Mouse (Mus musculus) T-cell, adult 66 days (primary cell): ENCODE results near the gene Becn1. TPM values are rescaled to one million over a fixed set of nuclear protein-coding genes. Genes with fewer than 3 reads are reported as not detected.

Experiments
- total RNA-seq, 2 experiments: library from RNA; stranded (reverse); gene quantifications; 3 replicates in 1 of 2; 4 replicates in 1 of 2; pipeline ENCODE4 v1.2.4; 2023

Gene Becn1
- total RNA-seq: 100 to 1,000 TPM; 207 to 215 TPM

DNA sequence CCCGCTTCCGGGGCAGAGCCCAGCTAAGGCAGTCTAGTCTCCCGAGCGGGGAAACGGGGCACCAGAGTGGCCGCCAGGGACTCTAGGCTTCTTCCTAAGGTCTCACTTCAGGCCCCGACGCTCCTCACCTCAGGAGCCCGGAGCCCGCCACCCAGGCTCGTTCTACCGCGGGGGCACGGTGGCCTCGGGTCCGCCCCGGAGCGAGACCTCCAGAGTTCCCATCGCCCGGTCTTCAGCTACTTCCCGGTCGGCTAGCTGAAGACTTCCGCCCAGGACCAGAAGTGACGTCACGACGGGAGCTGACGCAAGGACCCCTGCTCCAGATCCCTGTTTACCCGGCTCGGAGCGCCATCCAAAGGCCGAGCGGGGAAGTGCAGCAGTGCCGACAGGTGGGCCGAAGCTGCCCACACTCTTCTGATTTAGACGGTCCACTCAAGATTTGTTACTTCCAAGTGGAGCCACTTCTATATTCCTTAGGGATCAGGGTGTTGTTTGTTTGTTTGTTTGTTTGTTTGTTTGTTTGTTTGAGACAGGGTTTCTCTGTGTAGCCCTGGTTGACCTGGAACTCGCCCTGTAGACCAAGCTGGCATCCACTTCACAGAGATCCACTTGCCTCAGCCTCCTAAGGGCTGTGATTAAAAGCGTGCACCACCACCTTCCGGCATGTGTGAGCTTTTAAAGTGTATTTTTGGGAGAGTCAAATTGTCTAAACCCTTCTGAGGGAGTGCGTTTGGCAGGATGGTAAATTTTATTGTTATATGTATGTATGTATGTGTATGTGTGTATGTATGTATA, at the start of gene Becn1:
Gene Becn1 (minus strand): TSS at position 283 of the 795 bp plus-strand sequence.

DNA sequence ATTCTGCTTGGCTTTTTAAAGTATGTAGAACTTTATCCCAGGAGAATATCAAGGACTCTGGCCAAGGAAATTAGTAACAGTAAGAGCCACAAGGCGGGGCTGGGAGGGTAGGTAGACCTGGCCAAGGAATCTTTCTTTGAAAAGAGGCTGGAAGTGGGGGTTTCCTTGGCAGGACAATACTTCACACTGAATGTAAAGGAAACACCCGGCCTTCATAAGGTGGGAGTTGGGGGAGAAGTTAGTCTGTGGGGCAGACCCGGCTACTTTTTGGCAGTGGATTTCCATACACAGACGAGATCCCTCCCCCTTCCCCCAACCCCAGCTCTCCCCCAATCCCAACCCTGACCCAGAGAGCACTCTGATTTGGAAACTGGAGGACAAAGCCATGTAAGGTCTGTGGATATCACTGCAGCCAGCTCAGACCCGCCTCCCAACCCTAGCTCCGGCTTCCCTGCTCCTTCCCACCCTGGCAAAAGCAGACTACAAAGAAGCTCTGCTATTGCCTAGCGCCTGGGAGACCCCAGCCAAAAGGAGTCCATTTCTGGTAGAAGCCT, 28.4 kb upstream of the Becn1 start, which contains the start of gene Aoc3:
Gene Aoc3 (plus strand): TSS at position 235 of the 554 bp plus-strand sequence.

DNA sequence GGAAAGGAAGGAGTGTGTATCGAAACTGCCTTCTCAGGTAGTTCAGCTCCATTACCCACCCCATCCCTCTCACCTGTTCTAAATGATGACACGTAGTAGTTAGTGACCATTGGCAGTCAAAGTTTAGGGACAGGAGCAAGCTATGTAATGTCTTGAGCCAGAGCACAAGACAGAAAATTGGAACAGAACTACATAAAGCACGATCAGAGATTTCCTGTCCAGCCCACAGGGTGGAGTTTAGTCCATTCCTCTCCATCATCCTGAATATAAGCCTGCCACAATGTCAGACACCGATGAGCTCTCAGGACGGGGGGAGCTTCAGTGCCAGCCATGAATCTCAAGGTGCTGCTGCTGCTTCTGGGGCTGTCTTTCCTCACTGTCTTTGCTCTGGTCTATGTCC, 22.7 kb upstream of the Becn1 start, which contains the start of gene Aoc2:
Gene Aoc2 (plus strand): TSS at position 301 of the 400 bp plus-strand sequence.

DNA sequence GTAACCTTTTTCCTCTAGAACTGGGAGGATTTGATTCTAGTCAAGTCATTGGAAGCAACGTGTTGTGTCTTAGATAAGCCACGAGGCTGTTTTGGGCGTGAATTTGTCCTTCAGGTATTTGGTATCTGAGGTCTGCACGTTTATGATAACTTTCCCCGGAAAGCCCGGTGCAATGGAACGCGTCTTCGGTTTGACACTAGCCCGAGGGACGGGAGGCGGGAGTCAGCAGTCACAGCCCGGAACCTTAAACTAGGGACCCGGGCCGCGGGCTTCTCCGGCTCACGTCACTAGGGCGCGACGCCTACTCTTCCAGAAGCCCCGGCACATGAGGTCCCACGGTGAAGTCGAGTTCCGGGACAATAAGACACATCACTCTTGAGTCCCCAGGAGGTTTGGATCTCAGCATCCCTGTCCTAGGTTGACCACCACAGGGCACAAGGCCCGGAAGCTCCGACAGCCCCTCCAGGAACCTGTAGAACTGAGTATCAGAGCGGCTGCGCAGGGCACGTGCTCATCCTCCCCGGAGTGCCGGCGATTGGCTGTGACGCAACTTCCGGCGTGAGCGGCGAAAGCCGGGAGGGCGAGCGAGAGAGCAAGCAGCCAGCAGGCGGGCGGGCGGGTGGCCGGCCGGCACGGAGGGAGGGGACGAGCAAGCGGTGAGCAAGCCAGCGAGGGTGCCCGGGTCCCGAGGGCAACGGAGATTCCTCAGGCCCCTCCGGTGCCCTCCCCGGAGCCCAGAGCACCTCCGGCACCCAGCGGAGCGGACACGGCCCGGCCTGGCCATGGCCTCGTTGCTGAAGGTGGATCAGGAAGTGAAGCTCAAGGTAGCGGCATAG, 13.8 kb upstream of the Becn1 start, which contains the start of gene Psme3:
Gene Psme3 (plus strand): TSS at position 549 of the 836 bp plus-strand sequence.

DNA sequence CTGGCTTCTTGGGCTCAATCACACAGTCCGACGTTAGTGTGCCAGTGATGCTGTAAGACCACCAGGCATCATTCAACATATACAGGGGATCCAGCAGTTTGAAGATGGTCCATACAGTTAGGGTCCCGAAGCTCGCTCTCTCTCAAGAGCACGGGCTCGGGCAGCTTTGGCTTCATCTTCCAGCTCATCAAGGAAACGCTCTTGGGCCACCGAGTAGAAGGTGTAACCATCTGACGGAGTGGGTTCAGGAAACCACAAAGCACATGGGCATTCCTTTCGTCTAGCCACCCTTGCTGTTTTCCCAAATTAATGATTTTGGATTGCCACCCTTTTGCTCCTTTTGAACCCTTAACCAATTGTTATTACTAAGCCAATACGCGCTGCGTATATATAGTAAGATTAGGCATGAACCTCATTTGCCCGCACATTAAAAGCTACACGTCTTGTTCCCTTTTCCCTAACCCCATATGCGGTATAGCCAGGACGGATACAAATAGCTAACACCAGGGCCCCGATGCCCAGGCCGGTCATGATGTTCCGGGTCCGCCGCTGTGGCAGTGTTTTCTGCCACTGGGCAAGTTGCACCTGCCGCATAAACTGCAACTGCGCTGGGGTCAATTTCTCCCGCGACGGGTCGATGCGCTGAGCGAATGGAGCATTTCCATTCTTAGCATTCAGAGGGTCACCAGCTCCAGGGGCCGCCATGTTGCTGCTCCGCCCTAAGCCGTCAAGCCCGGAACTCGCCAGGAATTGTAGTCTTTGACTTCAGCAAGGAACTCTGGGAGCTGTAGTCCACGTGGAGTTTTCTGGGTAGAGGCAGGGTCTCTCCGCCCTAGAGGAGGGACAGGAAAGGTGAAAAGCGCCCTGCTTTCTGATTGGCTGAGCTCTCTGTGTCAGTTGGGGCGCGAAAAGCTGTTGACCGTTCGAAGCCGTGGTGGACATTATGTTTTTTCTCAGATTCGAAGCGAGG, 23.6 kb downstream of the Becn1 start, which contains the start of the genes Cntd1 and Coa3:
Gene Cntd1 (plus strand): TSS at position 790 of the 970 bp plus-strand sequence.
Gene Coa3 (minus strand): TSS at position 892 of the 970 bp plus-strand sequence.

DNA sequence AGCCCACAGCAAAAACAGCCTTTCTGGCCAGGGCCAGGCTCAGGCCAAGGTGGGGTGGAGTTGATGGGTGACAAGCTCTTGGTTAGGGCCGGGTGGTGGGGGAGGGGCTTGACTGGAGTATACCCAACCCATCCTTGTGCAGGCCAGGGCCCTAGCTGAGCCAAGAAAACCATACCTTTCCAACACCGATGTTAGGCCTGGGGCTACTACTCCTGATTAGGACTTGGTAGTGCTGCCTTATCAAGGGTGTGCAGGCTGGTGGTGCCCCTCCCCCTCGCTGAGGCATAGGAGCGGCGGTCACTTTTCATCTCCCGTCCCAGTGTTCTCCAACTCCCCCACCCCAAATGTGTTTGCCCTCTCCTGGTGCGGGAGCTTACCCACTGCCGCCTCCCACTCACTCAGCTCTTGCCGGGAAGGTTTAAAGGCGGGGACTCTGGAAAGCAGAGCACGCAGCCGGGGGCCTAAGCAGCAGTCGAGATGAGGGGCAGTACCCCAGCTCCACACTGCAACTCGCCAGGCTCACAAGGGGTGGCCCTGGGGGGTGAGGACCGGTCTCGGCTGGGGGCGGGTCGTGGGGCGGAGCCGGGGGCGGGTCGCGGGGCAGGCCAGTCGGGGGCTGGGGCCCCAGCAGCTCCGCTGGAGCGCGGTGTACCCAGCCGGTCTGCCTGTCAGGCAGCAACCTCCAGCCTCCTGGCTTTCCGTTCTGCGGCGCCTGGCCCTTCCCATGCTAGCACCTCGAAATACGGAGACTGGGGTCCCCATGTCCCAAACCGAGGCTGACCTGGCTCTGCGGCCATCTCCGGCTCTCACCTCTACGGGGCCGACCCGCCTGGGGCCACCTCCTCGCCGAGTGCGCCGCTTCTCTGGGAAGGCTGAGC, 41.9 kb downstream of the Becn1 start, which contains the start of gene Wnk4:
Gene Wnk4 (plus strand): TSS at position 620 of the 878 bp plus-strand sequence.

DNA sequence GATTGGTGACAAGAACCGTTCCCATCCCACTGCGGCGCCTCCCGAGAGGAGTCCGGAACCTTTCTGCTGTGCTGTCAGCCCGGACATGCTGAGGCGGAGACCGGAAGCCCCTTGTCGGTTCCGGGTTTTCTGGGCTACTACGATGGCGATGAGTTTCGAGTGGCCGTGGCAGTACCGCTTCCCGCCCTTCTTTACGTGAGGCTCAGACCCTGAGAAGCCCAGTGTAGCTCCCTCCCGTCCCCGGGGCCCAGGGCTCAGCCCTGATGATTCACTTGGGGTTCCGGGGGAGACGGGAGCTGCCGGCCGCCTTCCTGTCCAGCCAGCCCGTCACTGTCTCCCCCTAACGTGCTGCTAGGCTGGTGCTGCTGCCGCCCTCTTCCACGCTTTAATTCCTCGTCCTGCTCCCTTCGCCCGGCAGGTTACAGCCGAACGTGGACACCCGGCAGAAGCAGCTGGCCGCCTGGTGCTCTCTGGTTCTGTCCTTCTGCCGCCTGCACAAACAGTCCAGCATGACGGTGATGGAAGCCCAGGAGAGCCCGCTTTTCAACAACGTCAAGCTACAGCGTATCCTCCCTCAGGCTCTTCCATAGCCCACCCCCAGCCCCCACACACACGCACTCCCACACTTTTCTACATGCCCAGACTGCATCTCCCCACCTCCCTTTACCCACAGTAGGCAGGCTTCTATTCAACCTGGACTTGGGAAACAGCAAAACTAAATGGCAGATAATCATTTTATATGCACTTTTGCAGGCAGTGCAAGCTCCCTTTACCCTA, 48.3 kb downstream of the Becn1 start, which contains the start of gene Vps25:
Gene Vps25 (plus strand): TSS at position 95 of the 777 bp plus-strand sequence.

DNA sequence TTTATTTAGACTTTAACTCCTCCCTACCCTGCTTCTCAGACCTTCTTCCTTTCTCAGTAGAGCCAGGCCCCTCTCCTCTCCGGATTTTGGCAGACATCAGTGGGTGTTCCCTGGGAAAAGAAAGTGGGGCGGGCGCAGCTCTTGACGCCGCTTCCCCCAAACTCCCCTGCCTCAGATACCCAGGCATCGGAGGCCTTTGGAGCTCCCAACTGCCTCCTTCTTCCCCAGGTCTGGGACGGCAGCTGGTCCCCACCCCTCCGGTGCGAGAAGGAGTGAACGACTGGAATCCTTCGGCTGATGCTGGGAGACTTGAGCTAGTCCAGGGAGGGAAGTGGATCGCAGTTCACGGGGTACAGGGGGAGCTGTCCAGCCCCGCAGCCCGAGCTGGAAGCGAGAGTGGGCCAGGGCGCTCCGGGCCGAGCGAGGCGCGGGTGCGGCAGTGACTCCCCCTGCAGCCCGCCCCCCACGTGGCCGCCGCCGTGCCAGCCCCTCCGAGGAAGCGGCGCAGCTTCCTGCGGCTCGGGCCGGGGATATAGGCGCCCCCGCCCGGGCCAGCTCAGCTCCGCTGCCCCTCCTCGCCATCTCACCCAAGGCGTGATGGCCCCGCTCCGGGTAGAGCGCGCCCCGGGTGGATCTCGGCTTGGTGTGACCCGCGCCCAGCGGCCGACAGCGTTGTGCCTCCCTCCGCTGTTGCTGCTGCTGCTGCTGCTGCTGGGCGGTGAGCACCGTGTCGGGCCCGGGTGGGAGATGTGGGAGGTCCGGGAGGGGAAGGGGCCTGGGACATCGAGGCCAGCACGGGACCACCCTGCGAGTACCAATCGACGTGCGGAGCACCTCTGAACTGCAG, 56.0 kb downstream of the Becn1 start, which contains the start of gene Ramp2:
Gene Ramp2 (plus strand): TSS at position 174 of the 847 bp plus-strand sequence.

Other genes starting within 250 kb of the Becn1 start
- 10 to 100 TPM in 1 of 2 experiments, 1 to 10 TPM in 1; 8.9 to 17.3 TPM for gene Naglu, start 232.3 kb downstream of the Becn1 start, total RNA-seq
- gene Hsd17b1, start 223.9 kb downstream of the Becn1 start, total RNA-seq: 1 to 10 TPM; 1.3 to 1.7 TPM
- gene Coasy, start 219.7 kb downstream of the Becn1 start, total RNA-seq: 10 to 100 TPM; 12.7 to 17.8 TPM
- 10 to 100 TPM; 37.2 to 41.9 TPM for gene Mlx, start 215.0 kb downstream of the Becn1 start, total RNA-seq
- gene Psmc3ip, start 206.8 kb downstream of the Becn1 start, total RNA-seq: 1 to 10 TPM; 2.7 to 4.0 TPM
- 10 to 100 TPM; 80.7 to 89.4 TPM for gene Retreg3, start 182.4 kb downstream of the Becn1 start, total RNA-seq
- 10 to 100 TPM; 16.2 to 19.9 TPM for gene Tubg1, start 182.3 kb downstream of the Becn1 start, total RNA-seq
- gene Tubg2, start 146.4 kb downstream of the Becn1 start, total RNA-seq: 1 to 10 TPM; 2.3 to 2.7 TPM
- under 1 TPM; 0.24 to 0.44 TPM for gene Cntnap1, start 131.8 kb downstream of the Becn1 start, total RNA-seq
- gene Plekhh3, start 130.9 kb downstream of the Becn1 start, total RNA-seq: 1 to 10 TPM in 1 of 2 experiments, under 1 TPM in 1; 0.73 to 1.1 TPM
- gene Ccr10, start 126.8 kb downstream of the Becn1 start, total RNA-seq: 1 to 10 TPM in 1 of 2 experiments, under 1 TPM in 1; 0.44 to 1.5 TPM
- gene Ezh1, start 75.8 kb downstream of the Becn1 start, total RNA-seq: 10 to 100 TPM; 89.4 to 98.1 TPM
- gene Ramp2, start 56.3 kb downstream of the Becn1 start, total RNA-seq: not detected
- gene Vps25, start 48.6 kb downstream of the Becn1 start, total RNA-seq: 10 to 100 TPM; 62.5 to 71.6 TPM
- 1 to 10 TPM; 1.2 to 1.8 TPM for gene Wnk4, start 41.7 kb downstream of the Becn1 start, total RNA-seq
- gene Cntd1, start 23.3 kb downstream of the Becn1 start, total RNA-seq: not detected
- 10 to 100 TPM; 38.7 to 39.1 TPM for gene Coa3, start 23.2 kb downstream of the Becn1 start, total RNA-seq
- 100 to 1,000 TPM; 126 to 147 TPM for gene Psme3, start 13.9 kb upstream of the Becn1 start, total RNA-seq
- gene Aoc2, start 22.8 kb upstream of the Becn1 start, total RNA-seq: 10 to 100 TPM; 23.2 to 25.3 TPM
- gene Aoc3, start 28.3 kb upstream of the Becn1 start, total RNA-seq: 1 to 10 TPM in 1 of 2 experiments, under 1 TPM in 1; 0.73 to 1.1 TPM
- not detected for gene G6pc, start 65.3 kb upstream of the Becn1 start, total RNA-seq
- 10 to 100 TPM; 23.3 to 30.8 TPM for gene Aarsd1, start 115.3 kb upstream of the Becn1 start, total RNA-seq
- 1 to 10 TPM in 1 of 2 experiments, under 1 TPM in 1; 0.90 to 1.3 TPM for gene Gm27029, start 122.5 kb upstream of the Becn1 start, total RNA-seq
- 10 to 100 TPM; 25.2 to 27.6 TPM for gene Rundc1, start 122.8 kb upstream of the Becn1 start, total RNA-seq
- gene Ptges3l, start 123.0 kb upstream of the Becn1 start, total RNA-seq: 1 to 10 TPM; 5.3 to 8.5 TPM
- gene Rpl27, start 140.0 kb upstream of the Becn1 start, total RNA-seq: 100 to 1,000 TPM; 134 to 149 TPM
- 10 to 100 TPM; 69.1 to 70.5 TPM for gene Ifi35, start 146.1 kb upstream of the Becn1 start, total RNA-seq
- gene Rnd2, start 162.7 kb upstream of the Becn1 start, total RNA-seq: 1 to 10 TPM in 1 of 2 experiments, under 1 TPM in 1; 0.62 to 1.5 TPM
- gene Vat1, start 163.9 kb upstream of the Becn1 start, total RNA-seq: 10 to 100 TPM; 11.5 to 13.2 TPM
- gene Brca1, start 249.7 kb upstream of the Becn1 start, total RNA-seq: 1 to 10 TPM; 1.5 to 4.2 TPM
- gene Nbr1, start 249.9 kb upstream of the Becn1 start, total RNA-seq: 100 to 1,000 TPM; 128 to 145 TPM